Mouse (Mus musculus): ENCODE measurements at regions not wholly inside any gene's neighbourhood (a gene's known extent, or its start where the extent isn't known, plus 50 kb on each side); places are given as distances from the start of the nearest gene placed in this dataset.

DNA sequence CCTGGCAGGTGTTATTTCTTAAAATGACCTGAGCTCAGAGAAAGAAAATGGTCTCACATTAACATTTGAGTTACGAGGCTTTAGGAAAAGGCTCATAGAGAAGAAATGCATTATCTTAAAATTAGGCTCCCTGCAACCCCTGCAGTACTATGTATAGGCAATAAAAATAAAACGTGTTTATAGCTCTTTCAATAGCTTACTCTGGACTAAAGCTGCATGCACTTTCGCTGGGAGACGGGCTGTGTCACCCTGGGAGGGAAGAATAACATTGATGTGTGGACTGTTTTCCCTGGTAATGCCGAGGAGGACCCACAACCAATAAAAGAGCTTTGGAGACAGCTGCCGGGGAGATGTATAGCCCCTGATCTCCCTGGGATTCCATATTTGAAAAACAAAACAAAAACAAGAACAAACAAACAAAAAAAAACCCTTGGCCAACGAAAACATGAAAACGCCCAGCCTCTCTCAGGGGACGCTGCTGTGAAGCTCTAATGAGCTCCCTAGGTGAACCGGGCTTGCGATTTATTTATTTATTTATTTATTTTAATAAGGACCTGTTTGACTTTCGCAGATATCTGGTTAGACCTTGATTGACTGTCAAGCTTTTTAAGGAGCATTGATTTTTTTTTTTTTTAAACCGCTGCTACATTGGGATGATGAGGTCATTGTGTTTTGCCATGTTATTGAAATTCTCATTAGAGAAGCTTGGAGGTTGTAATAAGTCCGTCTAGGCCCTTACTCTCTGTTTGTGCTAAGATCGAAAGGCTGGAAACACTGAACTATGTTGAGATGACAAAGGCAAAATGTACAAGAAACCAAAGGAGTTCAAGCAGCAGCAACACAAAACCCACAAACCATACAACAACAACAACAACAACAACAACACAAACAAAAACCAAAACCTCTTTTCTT lies 228.3 kb upstream of the Slc30a5 start:
- TF ChIP-seq CTCF (IDR thresholded peaks at IDR 0.05; ENCODE audit: low read depth, low read length) (no peak), GATA1 (IDR thresholded peaks at IDR 0.05; ENCODE audit: borderline replicate concordance, low read length) (no peak), TAL1 (conservative IDR thresholded peaks at IDR 0.05; ENCODE audit: low read depth, low read length) (no peak), GATA2 (IDR thresholded peaks at IDR 0.05; ENCODE audit: borderline replicate concordance, low read depth, low read length) (no peak)

Measured in G1E (cell line).